Mouse (Mus musculus) kidney, postnatal 4 days (tissue): ENCODE data around the gene 4933405L10Rik.
A peak's percentile ranks its signal among the peaks of the same experiment; 100 is the strongest.

ENCODE experiments used
- DNase-seq, 2 experiments: peaks; one replicate each; pipeline ENCODE4 v3.0.0; 2021; ENCODE audit warnings: mixed read lengths in 2 of 2

4933405L10Rik gene

DNA sequence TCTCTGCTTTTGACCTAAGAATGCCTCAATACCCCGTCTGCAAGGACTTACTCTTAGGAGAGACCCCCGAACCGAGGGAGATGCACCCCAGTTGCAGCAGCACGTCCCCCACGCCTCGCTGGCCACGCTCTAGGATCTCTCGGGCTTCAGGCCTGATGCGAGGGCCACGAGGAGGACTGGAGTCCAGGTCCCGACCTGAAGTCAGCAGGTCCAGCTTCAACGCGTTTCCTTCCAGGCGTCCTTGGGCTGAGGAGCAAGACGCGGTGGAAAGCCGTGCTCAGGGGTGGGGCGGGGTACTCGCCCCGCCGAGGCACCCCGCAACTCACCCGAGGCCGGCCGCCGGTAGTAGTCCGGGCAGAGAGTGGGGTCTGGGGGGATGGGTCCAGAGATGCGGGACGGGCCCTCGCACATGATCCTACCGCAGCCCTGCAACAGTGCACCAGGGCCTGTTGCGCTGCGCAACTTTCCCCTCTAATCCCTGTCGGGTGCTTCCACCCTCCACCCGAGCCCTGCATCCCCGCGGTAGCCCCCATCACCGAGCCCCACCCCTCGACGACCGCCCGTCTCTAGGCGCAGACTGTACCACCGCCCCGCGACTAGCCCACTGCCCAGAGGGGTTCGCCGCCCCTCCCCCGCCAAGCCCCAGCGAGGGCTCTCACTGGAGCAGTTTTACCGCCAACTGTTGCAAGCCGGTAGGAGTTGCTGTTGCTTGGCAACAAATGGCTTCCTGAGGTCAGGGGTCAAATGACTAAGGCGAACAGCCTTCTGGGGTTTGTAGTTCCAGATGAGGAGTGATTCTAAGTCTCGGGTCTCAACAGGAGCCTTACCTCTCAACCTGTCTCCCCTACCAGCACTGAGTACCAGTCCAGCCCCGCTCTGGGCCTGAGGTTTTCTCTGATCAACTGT, at the start of gene 4933405L10Rik, which contains the start of gene Enkd1:
4933405L10Rik (plus strand) TSS at position 158 of the 906 bp plus-strand sequence.
Enkd1 (minus strand) TSS at position 713 of the 906 bp plus-strand sequence.
- peak; percentile 89 to 92 for DNase-seq

DNA sequence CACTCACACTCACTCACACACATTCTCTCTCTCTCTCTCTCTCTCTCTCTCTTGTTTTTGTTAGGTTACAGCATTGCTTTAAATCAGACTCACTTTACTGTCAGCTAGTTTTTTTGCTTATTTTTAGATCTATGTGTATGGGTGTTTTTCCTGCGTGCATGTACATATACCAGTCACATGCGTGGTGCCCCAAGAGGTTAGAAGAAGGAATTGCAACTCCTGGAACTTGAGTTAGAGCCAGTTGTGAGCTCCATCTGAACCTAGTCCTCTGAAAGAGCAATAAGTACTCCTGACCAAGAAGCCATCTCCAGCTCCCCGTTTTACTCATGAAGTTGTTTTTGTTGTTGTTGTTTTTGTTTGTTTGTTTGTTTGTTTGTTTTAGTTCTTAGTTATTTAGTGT, 46.3 kb upstream of the 4933405L10Rik start:
- DNase-seq, result peak; percentile 12 to 34

DNA sequence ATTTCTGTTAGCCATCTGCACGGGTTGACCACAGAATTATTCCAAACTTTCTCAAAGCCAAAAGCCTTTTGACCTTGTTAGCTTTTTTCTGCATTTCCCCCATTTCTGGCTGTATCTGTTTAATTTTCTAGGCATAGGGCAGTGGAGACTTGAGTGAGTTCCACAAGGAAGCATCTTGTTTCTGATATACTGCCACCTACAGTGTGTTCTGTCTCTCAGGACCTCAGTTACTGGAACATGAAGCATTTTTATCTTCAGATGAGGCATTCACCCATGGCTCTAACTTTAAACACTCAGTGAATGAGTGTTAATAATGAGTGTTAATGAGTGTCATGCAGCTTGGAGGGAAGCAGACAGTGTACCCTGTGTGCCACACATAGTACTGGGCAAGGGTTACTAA, 29.6 kb upstream of the 4933405L10Rik start:
- DNase-seq, result no peak

DNA sequence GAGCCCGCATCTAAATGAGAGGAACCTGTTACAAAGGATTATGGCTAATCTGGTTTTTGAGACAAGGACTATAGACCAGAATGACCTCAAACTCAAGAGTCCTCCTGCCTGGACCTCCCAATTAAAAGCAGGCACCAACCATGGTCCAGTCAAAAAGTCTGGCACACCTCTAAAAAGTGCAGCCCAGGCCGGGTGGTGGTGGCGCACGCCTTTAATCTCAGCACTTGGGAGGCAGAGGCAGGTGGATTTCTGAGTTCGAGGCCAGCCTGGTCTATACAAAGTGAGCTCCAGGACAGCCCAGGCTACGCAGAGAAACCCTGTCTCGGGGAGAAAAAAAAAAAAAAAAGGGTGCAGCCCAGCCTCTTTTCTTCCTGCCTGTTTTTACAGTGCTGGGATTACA, 22.1 kb upstream of the 4933405L10Rik start:
- DNase-seq, result no peak

DNA sequence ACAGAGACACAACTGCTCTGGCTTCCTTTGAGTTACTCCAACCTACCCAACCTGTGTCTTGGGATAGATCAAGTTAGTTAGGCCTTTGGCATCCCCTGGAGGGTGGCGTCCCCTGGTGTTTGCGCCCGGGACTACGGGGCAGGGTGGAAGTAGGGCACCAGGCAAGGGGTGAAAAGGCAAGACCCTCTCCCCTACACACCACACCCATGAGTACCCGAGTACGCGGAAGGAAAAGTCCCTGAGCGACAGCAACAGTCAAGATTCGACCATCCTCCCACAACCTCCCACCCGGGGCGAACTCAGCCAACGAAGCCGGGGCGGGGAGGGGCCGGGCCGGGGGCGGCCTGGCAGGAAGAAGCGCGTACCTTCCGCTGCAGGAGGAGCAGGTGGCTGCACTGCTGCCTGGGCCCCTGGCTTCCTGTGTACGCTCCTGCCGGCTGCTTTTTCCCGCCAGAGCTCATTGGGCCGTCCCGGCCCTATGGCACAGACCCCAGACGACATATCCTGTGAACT, 21.6 kb upstream of the 4933405L10Rik start, which contains the start of gene Carmil2:
Carmil2 (plus strand) TSS at position 479 of the 513 bp plus-strand sequence.
- peak; percentile 84 to 86 for DNase-seq

DNA sequence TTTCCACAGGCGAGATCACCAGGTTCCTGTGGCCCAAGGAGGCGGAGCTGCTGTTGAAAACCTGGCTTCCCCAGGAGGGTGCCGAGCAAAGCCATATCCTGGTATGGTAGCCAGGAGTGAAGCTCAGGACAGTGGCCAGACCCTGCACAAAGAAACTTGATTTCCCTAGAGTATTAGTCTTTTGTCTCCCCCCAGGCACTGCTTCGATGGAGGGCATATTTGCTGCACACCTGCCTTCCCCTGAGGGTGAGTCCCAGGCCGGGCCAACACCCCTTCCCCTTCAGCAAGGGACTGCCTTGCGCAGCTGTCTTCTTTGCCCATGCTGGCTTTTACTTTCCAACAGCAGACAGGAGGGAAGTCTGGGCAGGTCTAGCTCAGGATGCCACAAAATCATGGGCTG, 20.9 kb upstream of the 4933405L10Rik start:
- DNase-seq, result no peak

- no peak for DNase-seq
Measured at GRCm38 (mm10) chr8:105687512-105687911, 19.9 kb upstream of the 4933405L10Rik start.

GRCm38 (mm10) chr8:105688242-105688752, 19.2 kb upstream of the 4933405L10Rik start:
- no peak for DNase-seq

GRCm38 (mm10) chr8:105689256-105689982, 18.0 kb upstream of the 4933405L10Rik start:
- no peak for DNase-seq

- no peak for DNase-seq
Measured at GRCm38 (mm10) chr8:105689983-105690360, 17.5 kb upstream of the 4933405L10Rik start.

DNA sequence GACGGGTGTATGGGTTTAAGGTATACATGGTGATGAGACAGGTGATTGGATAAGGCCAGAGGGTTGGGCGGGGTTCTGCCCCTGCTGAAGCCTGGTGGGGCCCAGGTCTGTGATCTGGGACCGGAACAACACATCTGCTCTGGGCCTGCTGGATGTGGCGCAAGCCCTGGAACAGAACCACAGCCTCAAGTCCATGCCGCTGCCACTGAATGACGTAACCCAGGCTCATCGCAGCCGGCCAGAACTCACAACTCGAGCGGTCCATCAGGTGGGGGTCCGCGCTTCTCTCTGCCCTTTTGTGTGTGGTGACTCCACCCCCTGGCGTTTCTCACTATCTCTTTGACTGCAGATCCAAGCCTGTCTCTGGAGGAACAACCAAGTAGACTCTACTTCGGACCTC, 16.5 kb upstream of the 4933405L10Rik start:
- DNase-seq, result peak in 1 of 2 experiments; percentile 1

GRCm38 (mm10) chr8:105692449-105693182, 14.8 kb upstream of the 4933405L10Rik start:
- no peak for DNase-seq

GRCm38 (mm10) chr8:105693648-105694047, 13.8 kb upstream of the 4933405L10Rik start:
- DNase-seq, result peak; percentile 86

DNA sequence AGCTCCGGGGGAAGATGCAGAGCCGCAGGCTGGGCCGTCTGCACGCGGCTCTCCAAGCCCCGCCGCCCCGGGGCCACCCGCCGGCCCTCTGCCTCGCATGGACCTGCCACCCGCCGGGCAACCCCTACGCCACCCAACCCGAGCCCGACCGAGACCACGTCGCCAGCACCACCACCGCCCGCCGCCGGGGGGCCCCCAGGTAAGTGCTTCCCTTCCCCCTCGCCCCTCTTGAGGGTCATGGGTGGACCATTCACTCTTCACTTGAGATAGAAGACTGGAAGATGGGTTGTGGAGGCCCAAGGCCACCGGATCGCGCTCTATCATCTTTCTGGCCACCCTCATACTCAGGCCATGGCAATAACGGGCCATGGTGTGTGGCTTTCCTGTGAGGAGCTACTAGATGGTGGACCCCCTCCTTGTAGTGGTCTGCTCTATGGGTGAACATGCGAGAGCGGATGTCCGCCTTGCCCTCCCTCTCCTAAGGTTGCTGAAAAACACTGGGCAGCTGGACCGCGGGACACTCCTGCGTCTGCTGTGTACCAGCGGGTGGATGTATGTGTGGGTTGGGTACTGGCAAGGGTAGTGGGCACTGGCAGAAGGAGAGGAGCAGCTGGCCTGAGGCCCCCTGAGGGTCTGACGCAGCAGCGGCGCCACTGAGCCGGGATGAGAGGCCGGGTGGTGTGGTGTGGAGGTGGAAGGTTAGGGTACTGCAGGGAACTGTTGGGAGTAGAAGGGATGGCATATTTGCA, 13.2 kb upstream of the 4933405L10Rik start:
- DNase-seq, result peak in 1 of 2 experiments; percentile 35

- DNase-seq, result no peak
Measured at GRCm38 (mm10) chr8:105695080-105695780, 12.2 kb upstream of the 4933405L10Rik start.

GRCm38 (mm10) chr8:105697196-105697780, 10.2 kb upstream of the 4933405L10Rik start:
- DNase-seq, result no peak

DNA sequence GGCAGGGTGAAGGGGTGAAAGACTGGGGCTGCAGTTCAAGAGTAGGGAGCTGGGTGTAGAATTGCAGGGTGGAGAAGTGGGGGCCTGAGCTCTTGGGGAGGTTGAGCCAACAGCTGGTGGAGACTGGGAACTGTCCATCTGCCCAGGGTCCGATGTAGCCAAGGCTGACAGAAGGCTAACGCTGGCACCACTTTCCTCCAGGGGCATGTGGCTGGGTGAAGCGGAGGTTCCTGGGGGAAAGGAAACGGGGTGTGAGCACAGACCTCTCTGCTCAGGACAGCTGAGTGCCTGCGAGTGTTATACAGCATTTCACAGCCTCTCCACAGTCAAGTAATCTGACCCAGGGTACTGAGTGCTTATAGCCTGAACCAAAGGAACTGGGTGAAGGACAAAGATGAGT, 8.7 kb upstream of the 4933405L10Rik start:
- DNase-seq, result no peak

- DNase-seq, result no peak
Measured at GRCm38 (mm10) chr8:105699488-105700215, 7.8 kb upstream of the 4933405L10Rik start.

DNA sequence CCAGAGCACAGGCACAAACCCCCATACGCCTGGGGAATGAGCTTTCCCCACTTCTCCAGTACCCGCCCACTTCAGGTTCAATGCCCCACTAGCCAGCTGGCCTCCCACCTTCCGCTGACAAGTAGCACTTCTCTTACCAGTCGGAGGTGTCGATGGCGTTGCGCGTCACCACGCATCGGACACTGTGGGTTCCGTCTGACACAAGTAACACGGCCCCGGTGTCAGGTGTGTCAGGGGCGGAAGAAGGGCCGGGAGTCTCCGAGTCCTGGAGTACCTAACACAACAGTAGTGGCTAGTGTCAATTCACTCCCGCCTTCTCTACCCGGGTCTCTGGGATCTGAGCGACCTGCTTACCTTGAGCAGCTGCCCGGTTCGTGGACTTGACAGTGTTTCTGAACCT, 6.9 kb upstream of the 4933405L10Rik start:
- DNase-seq, result peak; percentile 66 to 77
